Mouse (Mus musculus): ENCODE measurements around the gene Oca2.

Gene Oca2

GRCm38 (mm10) chr7:56235794-56236423, 3.7 kb upstream of the Oca2 start:
- Histone ChIP-seq H3K4me1 (replicated peaks; ENCODE audit: low read depth, low read length) (no peaks in the 10 kb centered on the region), H3K9me3 (ENCODE audit: low read length) (no peaks in the 10 kb centered on the region), H3K27me3 (ENCODE audit: insufficient read depth, low read length) (no peaks in the 10 kb centered on the region), H3K36me3 (ENCODE audit: insufficient read depth, low read length) (peaks cover 4% of the 10 kb centered on the region), H3K4me3 (replicated peaks; ENCODE audit: low read length) (no peak overlapping the region)
- no peak for TF ChIP-seq POU5F1 (IDR thresholded peaks at IDR 0.05; ENCODE audit: borderline replicate concordance, low read length)
- TF ChIP-seq NANOG (IDR thresholded peaks at IDR 0.05; ENCODE audit: borderline replicate concordance, low read length) = no peak
- TF ChIP-seq CTCF (conservative IDR thresholded peaks at IDR 0.05; ENCODE audit: low read length) = no peak

DNA sequence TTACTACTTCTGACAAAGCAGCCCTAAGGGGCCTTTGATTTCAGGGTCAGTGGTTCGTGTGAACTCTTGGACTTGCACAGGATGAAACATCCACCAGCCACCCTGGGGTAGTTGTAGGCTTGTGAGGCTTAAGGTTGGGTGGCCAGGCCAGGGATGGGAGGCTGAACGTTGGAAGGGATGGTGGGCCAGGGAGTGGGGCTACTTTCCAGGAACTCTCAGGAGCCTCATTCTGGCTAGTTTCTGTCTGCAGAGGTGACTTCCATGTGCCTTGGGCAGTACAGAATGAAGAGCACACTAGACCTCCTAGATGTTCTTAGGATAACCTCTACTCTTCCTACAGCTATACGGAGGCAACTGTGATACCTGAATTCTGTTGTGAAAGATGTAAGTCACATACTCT, 2.9 kb upstream of the Oca2 start:
- no peaks in the 10 kb centered on the region for H3K9me3 ChIP-seq (ENCODE audit: low read length)

DNA sequence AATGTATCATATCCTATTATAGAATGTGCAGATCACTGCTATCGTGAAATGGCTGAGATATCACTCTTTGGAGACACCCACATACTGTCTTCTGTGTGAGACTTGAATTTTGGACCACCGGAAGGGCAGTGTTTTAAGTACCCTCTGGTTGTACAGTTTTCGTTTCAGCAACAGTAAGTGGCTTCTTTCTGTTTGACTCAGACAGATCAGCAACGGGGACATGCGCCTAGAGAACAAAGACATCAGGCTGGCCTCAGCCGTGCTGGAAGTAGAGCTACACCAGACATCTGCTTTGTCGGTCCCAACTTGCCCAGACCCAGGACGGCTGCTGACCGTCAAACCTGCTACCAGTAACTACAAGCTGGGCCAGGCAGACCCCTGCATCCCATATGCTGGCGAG, 15.0 kb downstream of the Oca2 start:
- Histone ChIP-seq H3K36me3 (ENCODE audit: insufficient read depth, low read length) (no peaks in the 10 kb centered on the region), H3K27me3 (ENCODE audit: insufficient read depth, low read length) (no peaks in the 10 kb centered on the region), H3K4me3 (replicated peaks; ENCODE audit: low read length) (no peak overlapping the region), H3K9me3 (ENCODE audit: low read length) (no peaks in the 10 kb centered on the region), H3K4me1 (replicated peaks; ENCODE audit: low read depth, low read length) (no peaks in the 10 kb centered on the region)
- TF ChIP-seq NANOG (IDR thresholded peaks at IDR 0.05; ENCODE audit: borderline replicate concordance, low read length) = no peak
- no peak for TF ChIP-seq POU5F1 (IDR thresholded peaks at IDR 0.05; ENCODE audit: borderline replicate concordance, low read length)
- no peak for TF ChIP-seq CTCF (conservative IDR thresholded peaks at IDR 0.05; ENCODE audit: low read length)

More for the DNA sequence above, 2.9 kb upstream of the Oca2 start:
- Histone ChIP-seq H3K36me3 (ENCODE audit: insufficient read depth, low read length) (no peaks in the 10 kb centered on the region), H3K4me1 (replicated peaks; ENCODE audit: low read depth, low read length) (no peaks in the 10 kb centered on the region), H3K27me3 (ENCODE audit: insufficient read depth, low read length) (no peaks in the 10 kb centered on the region), H3K4me3 (replicated peaks; ENCODE audit: low read length) (no peak overlapping the region)
- no peak for TF ChIP-seq CTCF (conservative IDR thresholded peaks at IDR 0.05; ENCODE audit: low read length)
- TF ChIP-seq POU5F1 (IDR thresholded peaks at IDR 0.05; ENCODE audit: borderline replicate concordance, low read length) = no peak
- TF ChIP-seq NANOG (IDR thresholded peaks at IDR 0.05; ENCODE audit: borderline replicate concordance, low read length) = no peak

DNA sequence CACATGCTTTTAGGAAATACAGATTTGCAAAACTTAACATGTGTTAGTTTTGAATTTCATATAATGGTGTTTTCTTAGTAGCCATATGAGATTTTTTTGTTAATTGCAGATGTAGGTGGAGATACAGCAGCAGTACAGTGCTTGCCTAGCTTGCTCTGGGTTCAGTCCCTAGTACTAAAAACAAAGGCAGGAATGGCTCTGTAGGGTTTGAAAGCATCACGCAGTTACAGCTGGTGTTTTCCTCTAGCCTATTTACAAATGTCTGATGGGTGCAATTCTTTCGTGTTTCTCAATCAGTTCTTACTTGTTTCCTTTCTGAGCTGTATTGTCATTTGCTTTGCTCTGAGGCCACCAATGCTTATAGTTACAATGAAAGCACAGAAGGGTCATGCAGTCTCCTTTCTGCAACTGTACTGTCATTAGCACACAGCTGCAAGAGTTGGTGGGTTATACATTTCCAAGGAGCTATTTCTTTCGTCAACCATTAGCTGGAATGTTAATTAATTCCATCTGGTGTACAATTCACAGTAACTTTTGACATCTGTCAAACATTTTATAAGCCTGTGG, 18.4 kb downstream of the Oca2 start:
- Histone ChIP-seq H3K27me3 (ENCODE audit: insufficient read depth, low read length) (no peaks in the 10 kb centered on the region), H3K4me1 (replicated peaks; ENCODE audit: low read depth, low read length) (no peaks in the 10 kb centered on the region), H3K36me3 (ENCODE audit: insufficient read depth, low read length) (no peaks in the 10 kb centered on the region), H3K9me3 (ENCODE audit: low read length) (no peaks in the 10 kb centered on the region), H3K4me3 (replicated peaks; ENCODE audit: low read length) (no peak overlapping the region)
- TF ChIP-seq CTCF (conservative IDR thresholded peaks at IDR 0.05; ENCODE audit: low read length) (no peak), POU5F1 (IDR thresholded peaks at IDR 0.05; ENCODE audit: borderline replicate concordance, low read length) (no peak), NANOG (IDR thresholded peaks at IDR 0.05; ENCODE audit: borderline replicate concordance, low read length) (no peak)

DNA sequence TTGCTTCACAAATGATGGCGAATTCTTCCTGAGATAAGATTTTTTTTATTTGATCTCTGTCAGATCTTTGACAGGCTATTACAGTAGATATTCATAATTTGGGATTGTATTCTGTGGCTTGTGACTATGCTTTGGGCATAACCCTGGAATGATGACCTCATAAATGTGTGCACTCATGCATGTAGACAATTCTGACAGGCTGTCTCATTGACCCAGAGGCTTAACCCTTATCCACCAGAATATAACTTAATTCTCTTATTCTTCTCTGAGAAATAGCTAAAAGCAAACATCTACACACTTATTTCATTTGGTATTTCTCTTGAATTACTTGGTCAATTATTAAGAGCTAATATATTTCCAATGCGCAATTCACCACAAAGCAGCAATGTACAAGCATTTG, 37.9 kb downstream of the Oca2 start:
- Histone ChIP-seq H3K27me3 (ENCODE audit: insufficient read depth, low read length) (no peaks in the 10 kb centered on the region), H3K36me3 (ENCODE audit: insufficient read depth, low read length) (no peaks in the 10 kb centered on the region), H3K4me3 (replicated peaks; ENCODE audit: low read length) (no peak overlapping the region), H3K9me3 (ENCODE audit: low read length) (no peaks in the 10 kb centered on the region), H3K4me1 (replicated peaks; ENCODE audit: low read depth, low read length) (no peaks in the 10 kb centered on the region)
- TF ChIP-seq POU5F1 (IDR thresholded peaks at IDR 0.05; ENCODE audit: borderline replicate concordance, low read length) (no peak), CTCF (conservative IDR thresholded peaks at IDR 0.05; ENCODE audit: low read length) (no peak), NANOG (IDR thresholded peaks at IDR 0.05; ENCODE audit: borderline replicate concordance, low read length) (no peak)

DNA sequence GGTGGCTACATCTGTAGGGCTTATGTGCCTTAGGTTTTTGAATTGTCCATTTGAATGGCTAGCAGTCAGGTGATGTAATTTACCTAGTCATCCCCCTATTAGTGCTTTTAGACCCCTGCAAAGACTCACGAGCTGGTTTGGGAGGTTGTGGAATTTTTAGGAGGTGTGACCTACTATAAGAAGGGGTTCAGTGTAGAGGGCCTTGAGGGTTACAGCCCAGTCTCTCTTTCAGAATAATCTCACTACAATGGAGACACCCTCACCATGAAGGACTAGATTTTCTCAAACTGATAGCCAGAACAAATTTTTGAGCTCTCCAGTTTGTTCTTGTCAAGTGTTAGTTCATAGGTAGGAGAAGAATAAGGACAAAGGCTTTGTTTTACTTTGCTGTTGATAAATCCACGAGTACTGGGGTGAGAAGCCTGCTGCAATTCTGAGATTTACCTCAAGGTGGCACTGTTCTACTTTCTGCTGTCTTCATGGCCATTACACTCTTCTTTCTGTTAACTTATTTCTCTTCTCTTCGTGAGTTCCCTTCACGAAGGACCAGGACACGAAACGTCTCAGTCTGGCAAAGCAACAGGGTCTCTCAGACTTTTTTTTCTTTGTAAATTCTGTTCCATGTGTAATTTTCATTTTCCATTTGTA, 52.0 kb downstream of the Oca2 start:
- TF ChIP-seq CTCF (conservative IDR thresholded peaks at IDR 0.05; ENCODE audit: low read length) (peak; percentile 84), NANOG (IDR thresholded peaks at IDR 0.05; ENCODE audit: borderline replicate concordance, low read length) (no peak)
- H3K9me3 ChIP-seq (ENCODE audit: low read length) = no peaks in the 10 kb centered on the region
- no peaks in the 10 kb centered on the region for H3K36me3 ChIP-seq (ENCODE audit: insufficient read depth, low read length)
- H3K4me3 ChIP-seq (replicated peaks; ENCODE audit: low read length) = no peak overlapping the region
- H3K4me1 ChIP-seq (replicated peaks; ENCODE audit: low read depth, low read length) = no peaks in the 10 kb centered on the region
- no peaks in the 10 kb centered on the region for H3K27me3 ChIP-seq (ENCODE audit: insufficient read depth, low read length)

- Histone ChIP-seq H3K4me1 (replicated peaks; ENCODE audit: low read depth, low read length) (no peaks in the 10 kb centered on the region), H3K27me3 (ENCODE audit: insufficient read depth, low read length) (no peaks in the 10 kb centered on the region), H3K4me3 (replicated peaks; ENCODE audit: low read length) (no peak overlapping the region), H3K36me3 (ENCODE audit: insufficient read depth, low read length) (no peaks in the 10 kb centered on the region), H3K9me3 (ENCODE audit: low read length) (no peaks in the 10 kb centered on the region)
- TF ChIP-seq CTCF (conservative IDR thresholded peaks at IDR 0.05; ENCODE audit: low read length) (no peak), NANOG (IDR thresholded peaks at IDR 0.05; ENCODE audit: borderline replicate concordance, low read length) (no peak), POU5F1 (IDR thresholded peaks at IDR 0.05; ENCODE audit: borderline replicate concordance, low read length) (no peak)
Measured at GRCm38 (mm10) chr7:56304408-56304807, 64.8 kb downstream of the Oca2 start.

DNA sequence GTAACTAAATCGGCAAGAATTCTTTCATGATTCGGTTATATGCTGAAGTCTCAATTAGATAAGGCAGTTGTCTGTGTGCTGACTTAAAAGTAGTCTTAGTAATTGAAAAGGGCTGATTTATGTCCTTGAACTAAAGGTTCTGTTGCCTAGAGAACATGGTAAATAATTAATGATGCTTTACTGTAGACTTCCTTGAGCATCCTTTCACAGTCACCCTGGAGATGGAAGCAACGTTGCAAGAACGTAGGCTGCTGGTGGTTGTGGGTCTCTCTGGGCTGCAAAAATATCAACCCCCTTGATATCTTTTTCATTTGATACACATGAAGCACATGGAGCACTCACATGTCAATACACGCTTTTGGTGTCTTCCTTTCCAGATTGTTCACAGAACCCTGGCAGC, 74.8 kb downstream of the Oca2 start:
- Histone ChIP-seq H3K4me1 (replicated peaks; ENCODE audit: low read depth, low read length) (no peaks in the 10 kb centered on the region), H3K36me3 (ENCODE audit: insufficient read depth, low read length) (no peaks in the 10 kb centered on the region), H3K4me3 (replicated peaks; ENCODE audit: low read length) (no peak overlapping the region), H3K27me3 (ENCODE audit: insufficient read depth, low read length) (no peaks in the 10 kb centered on the region), H3K9me3 (ENCODE audit: low read length) (no peaks in the 10 kb centered on the region)
- TF ChIP-seq POU5F1 (IDR thresholded peaks at IDR 0.05; ENCODE audit: borderline replicate concordance, low read length) (no peak), NANOG (IDR thresholded peaks at IDR 0.05; ENCODE audit: borderline replicate concordance, low read length) (no peak), CTCF (conservative IDR thresholded peaks at IDR 0.05; ENCODE audit: low read length) (no peak)

Measured in E14TG2a.4 (cell line).